Mouse (Mus musculus) ES-E14 (cell line): ENCODE data around the gene Hils1.

ENCODE experiments used
- CHD2 ChIP-seq: IDR thresholded peaks from 2 replicates; pipeline ENCODE4 v1.6.1; 2014; ENCODE audit warnings: mild to moderate bottlenecking, low read depth, low read length, inconsistent platforms
- HCFC1 ChIP-seq: IDR thresholded peaks from 2 replicates; pipeline ENCODE4 v1.6.1; 2012; ENCODE audit warnings: low read length, inconsistent platforms, borderline replicate concordance; ENCODE audit not compliant: insufficient read depth
- MAFK ChIP-seq: IDR thresholded peaks from 2 replicates; pipeline ENCODE4 v1.6.1; 2014; ENCODE audit warnings: mild to moderate bottlenecking, low read depth, low read length, inconsistent platforms; ENCODE audit not compliant: insufficient read depth
- ZC3H11A ChIP-seq: IDR thresholded peaks from 2 replicates; pipeline ENCODE4 v1.6.1; 2012; ENCODE audit warnings: low read depth, mild to moderate bottlenecking, inconsistent platforms, low read length, borderline replicate concordance

DNA sequence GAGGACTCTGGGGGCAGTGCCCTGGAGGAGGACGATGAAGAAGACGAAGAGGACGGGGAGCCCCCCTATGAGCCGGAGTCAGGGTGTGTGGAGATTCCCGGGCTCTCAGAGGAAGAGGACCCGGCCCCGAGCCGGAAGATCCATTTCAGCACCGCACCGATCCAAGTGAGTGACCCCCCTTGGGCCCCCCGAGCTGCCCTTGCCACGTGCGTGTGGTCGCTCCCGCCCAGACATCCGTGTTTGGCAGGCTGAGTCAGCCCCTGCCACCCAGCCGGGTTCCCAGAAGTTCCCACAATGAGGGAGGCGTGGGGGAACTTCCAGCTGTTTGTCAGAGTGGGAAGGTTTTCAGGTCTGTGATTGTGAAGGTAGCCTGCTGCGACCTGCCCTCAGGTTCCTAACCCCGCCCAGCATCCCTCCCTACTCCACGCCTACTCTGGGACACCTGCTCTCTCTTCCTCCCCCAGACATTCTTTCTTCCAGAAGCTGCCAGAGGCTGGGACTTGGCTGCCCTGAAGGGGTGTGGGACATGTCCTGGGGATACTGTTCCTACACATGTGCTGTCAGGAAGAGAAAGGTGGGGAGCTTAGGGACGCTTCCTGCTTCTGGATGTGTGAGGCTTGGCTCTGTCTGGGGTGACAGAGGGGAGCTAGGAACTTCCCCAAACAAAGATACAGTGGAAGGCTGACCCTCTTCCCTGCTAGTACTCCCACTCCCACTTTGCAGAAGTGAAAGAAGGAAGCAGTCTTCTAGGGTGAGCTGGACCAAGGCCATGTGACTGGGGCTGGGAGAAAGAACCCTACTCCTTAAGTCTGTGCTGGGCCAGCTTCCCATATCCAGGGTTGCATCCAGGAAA is 25.6 kb downstream of the Hils1 start:
- TF ChIP-seq CHD2 (no peak), HCFC1 (0 out of 2 replicates have a peak, but pooled peaks have one; percentile 34), ZC3H11A (no peak), MAFK (no peak)
